In the genomic region with DNA sequence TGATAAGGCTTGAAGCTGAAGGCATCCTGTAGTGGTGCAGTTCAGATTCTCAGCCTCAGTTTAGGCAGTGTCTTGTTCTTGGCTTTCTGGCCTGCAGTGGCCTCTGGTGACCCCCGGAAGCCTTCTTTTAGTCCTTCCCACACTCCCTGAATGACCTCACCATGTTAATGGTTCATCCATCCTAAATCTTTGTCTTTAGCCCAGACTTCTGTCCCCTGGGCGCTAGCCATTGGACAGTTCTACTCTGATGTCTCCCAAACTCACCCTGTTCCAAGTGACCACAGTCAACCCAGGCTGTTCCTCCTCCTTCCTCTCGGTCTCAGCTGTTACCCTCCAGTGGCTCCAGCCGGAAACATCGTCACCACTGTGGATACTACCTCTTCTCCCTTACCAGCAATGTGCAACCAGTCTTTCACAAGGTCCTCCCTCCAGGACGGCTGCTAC, we compare ENCODE assay signal across 8 mouse cellular contexts. TPM values are rescaled to one million over a fixed set of nuclear protein-coding genes. Genes with fewer than 3 reads are reported as not detected.
A peak's percentile ranks its signal among the peaks of the same experiment; 100 is the strongest.
DNase-seq lines count a peak whose midpoint lies in the region; ATAC-seq lines count a peak whose summit lies in the region.

No protein-coding gene starts in this region.

- ATAC-seq in heart, embryonic 14.5 days (ENCODE audit: insufficient number of reproducible peaks, insufficient read depth, low FRiP score, low read depth), result peak; percentile 7; the same call in 1 of the 2 replicates
- ATAC-seq in megakaryocyte progenitor cell, adult 5-6 weeks (replicated peaks; ENCODE audit: poor library complexity), result peak; percentile 70
- ATAC-seq in CD4-positive, CD25-positive, alpha-beta regulatory T cell, adult 4 months, result no peak

- peaks cover 77% of the 10 kb centered on the region for H3K36me3 ChIP-seq in heart, embryonic 14.5 days (ENCODE audit: control insufficient read depth, insufficient read depth, low read length)

- WGBS in heart, embryonic 14.5 days, result 56% methylated on average over 6 of the region's 6 CpGs

- H3K9me3 ChIP-seq in heart, embryonic 14.5 days (ENCODE audit: control insufficient read depth, low read length), result no peaks in the 10 kb centered on the region

- peak overlapping the region; percentile 59 to 69 for H3K27ac ChIP-seq in heart, embryonic 14.5 days (replicated peaks in 1 of 2; ENCODE audit: control insufficient read depth in 1 of 2, insufficient read depth in 1 of 2, low read depth in 2 of 2, low read length in 2 of 2)

- peak; percentile 22 for DNase-seq in urinary bladder, adult 2 months (ENCODE audit: low spot score)
- no peak for DNase-seq in urinary bladder, adult 18-20 months (ENCODE audit: low spot score in 2 of 2)
- peak; percentile 63 for DNase-seq in kidney, postnatal 10 days
- no peak for DNase-seq in left cerebral cortex, adult 9 months (ENCODE audit: low spot score in 2 of 2)
- DNase-seq in spleen, postnatal 14 days (ENCODE audit: low spot score in 2 of 2), result no peak

- H3K4me2 ChIP-seq in heart, embryonic 14.5 days (ENCODE audit: low read length), result peak overlapping the region; percentile 65

- peak overlapping the region; percentile 67 for H3K9ac ChIP-seq in heart, embryonic 14.5 days (ENCODE audit: low read length)

- peaks cover 13 to 20% of the 10 kb centered on the region in 2 experiments for H3K4me1 ChIP-seq in heart, embryonic 14.5 days (ENCODE audit: control insufficient read depth in 2 of 2, insufficient read depth in 2 of 2, low read length in 2 of 2)

- H3K4me3 ChIP-seq in heart, embryonic 14.5 days (ENCODE audit: control insufficient read depth in 1 of 2, insufficient read depth in 1 of 2, low read depth in 1 of 2, low read length in 2 of 2), result peak overlapping the region; percentile 27 to 33

- peaks cover 3% of the 10 kb centered on the region; the same call in 1 of the 2 replicates for H3K27me3 ChIP-seq in heart, embryonic 14.5 days (ENCODE audit: control insufficient read depth, insufficient read depth, low read length)

RNA-seq across cellular contexts. Expression of gene Rela, which starts 12.0 kb away (rescaled TPM):
- polyA plus RNA-seq in urinary bladder, adult 2 months (2012; rRNA removed), result 58.3 and 64.0 TPM in 2 replicates
- 35.1 and 36.9 TPM in 2 replicates for polyA plus RNA-seq in heart, embryonic 14.5 days (2014; fragmentation: Nextera tagmentation; extraction: Ambion mirVana)
- 37.2 and 40.0 TPM in 2 replicates for total RNA-seq in megakaryocyte progenitor cell, adult 5-6 weeks (2015)
- total RNA-seq in megakaryocyte progenitor cell, adult 5-6 weeks (2017), result 36.4 and 43.2 TPM in 2 replicates
- 100 to 1,000 TPM; 111 to 174 TPM for polyA plus RNA-seq in CD4-positive, CD25-positive, alpha-beta regulatory T cell, adult 4 months (2017; shearing (Covaris generic))

RNA-seq across cellular contexts. Expression of gene Sipa1, which starts 14.2 kb away (rescaled TPM):
- polyA plus RNA-seq in urinary bladder, adult 2 months (2012; rRNA removed), result 17.3 and 19.6 TPM in 2 replicates
- 16.7 and 17.2 TPM in 2 replicates for polyA plus RNA-seq in heart, embryonic 14.5 days (2014; fragmentation: Nextera tagmentation; extraction: Ambion mirVana)
- total RNA-seq in megakaryocyte progenitor cell, adult 5-6 weeks (2015), result 16.4 and 24.2 TPM in 2 replicates
- 19.2 and 24.0 TPM in 2 replicates for total RNA-seq in megakaryocyte progenitor cell, adult 5-6 weeks (2017)
- polyA plus RNA-seq in CD4-positive, CD25-positive, alpha-beta regulatory T cell, adult 4 months (2017; shearing (Covaris generic)), result 10 to 100 TPM; 19.0 to 25.6 TPM

RNA-seq across cellular contexts. Expression of gene Map3k11, which starts 39.2 kb away (rescaled TPM):
- polyA plus RNA-seq in urinary bladder, adult 2 months (2012; rRNA removed), result 19.9 and 22.0 TPM in 2 replicates
- 16.7 and 22.4 TPM in 2 replicates for polyA plus RNA-seq in heart, embryonic 14.5 days (2014; fragmentation: Nextera tagmentation; extraction: Ambion mirVana)
- total RNA-seq in megakaryocyte progenitor cell, adult 5-6 weeks (2015), result 13.0 and 16.1 TPM in 2 replicates
- 19.2 and 22.9 TPM in 2 replicates for total RNA-seq in megakaryocyte progenitor cell, adult 5-6 weeks (2017)
- polyA plus RNA-seq in CD4-positive, CD25-positive, alpha-beta regulatory T cell, adult 4 months (2017; shearing (Covaris generic)), result 1 to 10 TPM; 6.3 to 8.4 TPM

RNA-seq across cellular contexts. Expression of gene Kat5, which starts 39.3 kb away (rescaled TPM):
- polyA plus RNA-seq in urinary bladder, adult 2 months (2012; rRNA removed), result 60.1 and 67.7 TPM in 2 replicates
- 19.7 and 20.0 TPM in 2 replicates for polyA plus RNA-seq in heart, embryonic 14.5 days (2014; fragmentation: Nextera tagmentation; extraction: Ambion mirVana)
- total RNA-seq in megakaryocyte progenitor cell, adult 5-6 weeks (2015), result 35.1 and 40.2 TPM in 2 replicates
- 51.8 and 60.1 TPM in 2 replicates for total RNA-seq in megakaryocyte progenitor cell, adult 5-6 weeks (2017)
- polyA plus RNA-seq in CD4-positive, CD25-positive, alpha-beta regulatory T cell, adult 4 months (2017; shearing (Covaris generic)), result 10 to 100 TPM; 38.8 to 84.9 TPM

RNA-seq across cellular contexts. Expression of gene Pcnx3, which starts 39.4 kb away (rescaled TPM):
- polyA plus RNA-seq in urinary bladder, adult 2 months (2012; rRNA removed), result 40.5 and 53.5 TPM in 2 replicates
- polyA plus RNA-seq in heart, embryonic 14.5 days (2014; fragmentation: Nextera tagmentation; extraction: Ambion mirVana), result 15.3 and 17.3 TPM in 2 replicates
- 21.6 and 24.5 TPM in 2 replicates for total RNA-seq in megakaryocyte progenitor cell, adult 5-6 weeks (2015)
- 15.6 and 15.7 TPM in 2 replicates for total RNA-seq in megakaryocyte progenitor cell, adult 5-6 weeks (2017)
- polyA plus RNA-seq in CD4-positive, CD25-positive, alpha-beta regulatory T cell, adult 4 months (2017; shearing (Covaris generic)), result 10 to 100 TPM; 21.6 to 23.9 TPM

Comparison
In these comparisons a context has a peak if more than half of its experiments do, and no peak if none do; other contexts are left out.
1. DNase-seq: peak in urinary bladder, adult 2 months (single experiment) and kidney, postnatal 10 days (single experiment); none in urinary bladder, adult 18-20 months (0 of 2), left cerebral cortex, adult 9 months (0 of 2) and spleen, postnatal 14 days (0 of 2).